Mouse (Mus musculus) liver, postnatal 0 days (tissue): ENCODE results near the gene Csad. TPM values are rescaled to one million over a fixed set of nuclear protein-coding genes. Genes with fewer than 3 reads are reported as not detected.

Experiments used
- ATAC-seq: fragments of 200-750 bp; cut with Nextera tagmentation; 2 replicates; pipeline ENCODE4 v1.8.0; 2017; ENCODE audit warnings: mild to moderate bottlenecking, moderate library complexity
- DNase-seq: peaks from one replicate; pipeline ENCODE4 v3.0.0-alpha.2; 2016
- H3K27ac ChIP-seq: fragments of 300-500 bp; sonication (generic); 2 replicates; pipeline ENCODE4 v1.5.1; 2014; ENCODE audit warnings: antibody characterized with exemption, moderate library complexity, mild to moderate bottlenecking, low read depth
- H3K27me3 ChIP-seq: fragments of 300-500 bp; sonication (generic); 2 replicates; pipeline ENCODE4 v1.6.1; 2014; ENCODE audit warnings: low read length, control low read depth, mixed read lengths; ENCODE audit not compliant: insufficient read depth
- H3K36me3 ChIP-seq: fragments of 300-500 bp; sonication (generic); replicated peaks from 2 replicates; pipeline ENCODE4 v1.6.1; 2014; ENCODE audit warnings: mild to moderate bottlenecking, control low read depth, low read length, moderate library complexity, mixed read lengths; ENCODE audit not compliant: insufficient read depth
- H3K4me1 ChIP-seq: fragments of 300-500 bp; sonication (generic); 2 replicates; pipeline ENCODE4 v1.6.1; 2014; ENCODE audit warnings: antibody characterized with exemption, mild to moderate bottlenecking, control low read depth; ENCODE audit not compliant: insufficient read depth
- H3K4me2 ChIP-seq: fragments of 300-500 bp; sonication (generic); 2 replicates; pipeline ENCODE4 v1.6.1; 2014; ENCODE audit warnings: low read depth, mild to moderate bottlenecking, low read length, moderate library complexity, mixed read lengths
- H3K4me3 ChIP-seq: fragments of 300-500 bp; sonication (generic); 2 replicates; pipeline ENCODE4 v1.5.1; 2014; ENCODE audit warnings: low read depth, low read length
- H3K9ac ChIP-seq: fragments of 300-500 bp; sonication (generic); replicated peaks from 2 replicates; pipeline ENCODE4 v1.6.1; 2014; ENCODE audit warnings: mild to moderate bottlenecking, moderate library complexity
- H3K9me3 ChIP-seq: fragments of 300-500 bp; sonication (generic); 2 replicates; pipeline ENCODE4 v1.6.1; 2016; ENCODE audit warnings: mild to moderate bottlenecking, control low read depth, low read length, mixed read lengths
- CTCF ChIP-seq: sonication (generic); IDR thresholded peaks from 2 replicates; pipeline ENCODE4 v1.5.1; 2016; ENCODE audit warnings: antibody characterized with exemption, low read depth
- EP300 ChIP-seq: IDR thresholded peaks from 2 replicates; pipeline ENCODE4 v1.6.1; 2016; ENCODE audit warnings: antibody characterized with exemption, low read depth, mild to moderate bottlenecking
- WGBS: fragments of 180-500 bp; shearing (Covaris S2); extraction: QIAGEN DNeasy Blood & Tissue Kit; methylation state at CpG from one replicate; pipeline ENCODE4 v1.1.7; 2014; ENCODE audit not compliant: insufficient replicate concordance; 5-methylcytosine and 5-hydroxymethylcytosine counted together
- polyA plus RNA-seq: library from polyadenylated mRNA; unstranded; fragments of >200 nt; fragmentation: Nextera tagmentation; extraction: Ambion mirVana; gene quantifications from 2 replicates; pipeline ENCODE4 v1.2.1, GENCODE M21; 2015

Csad gene
- polyA plus RNA-seq, 1 experiment from 2014 or later = 243 TPM

- peak within 1 kb of the TSS; percentile 92 for H3K4me3 ChIP-seq
- WGBS = 1% methylated on average over 48 of the region's 50 CpGs
- H3K27ac ChIP-seq = peak within 1 kb of the TSS; percentile 75
- H3K27me3 ChIP-seq = no peaks in the 10 kb centered on the region
- TF ChIP-seq EP300 (no peak), CTCF (no peak)
- H3K36me3 ChIP-seq = peaks cover 18% of the 10 kb centered on the region
- H3K9me3 ChIP-seq = no peaks in the 10 kb centered on the region
- peak within 1 kb of the TSS; percentile 87 for H3K9ac ChIP-seq
- peak within 1 kb of the TSS; percentile 98 for H3K4me2 ChIP-seq
- H3K4me1 ChIP-seq = peaks cover 14% of the 10 kb centered on the region
- peak; percentile 100 for ATAC-seq
- peak; percentile 98 for DNase-seq
Measured at GRCm38 (mm10) chr15:102136129-102136758, 68.3 kb downstream of the Csad start, which contains the start of gene Spryd3. Spryd3 (minus strand) TSS chr15:102136234.

DNA sequence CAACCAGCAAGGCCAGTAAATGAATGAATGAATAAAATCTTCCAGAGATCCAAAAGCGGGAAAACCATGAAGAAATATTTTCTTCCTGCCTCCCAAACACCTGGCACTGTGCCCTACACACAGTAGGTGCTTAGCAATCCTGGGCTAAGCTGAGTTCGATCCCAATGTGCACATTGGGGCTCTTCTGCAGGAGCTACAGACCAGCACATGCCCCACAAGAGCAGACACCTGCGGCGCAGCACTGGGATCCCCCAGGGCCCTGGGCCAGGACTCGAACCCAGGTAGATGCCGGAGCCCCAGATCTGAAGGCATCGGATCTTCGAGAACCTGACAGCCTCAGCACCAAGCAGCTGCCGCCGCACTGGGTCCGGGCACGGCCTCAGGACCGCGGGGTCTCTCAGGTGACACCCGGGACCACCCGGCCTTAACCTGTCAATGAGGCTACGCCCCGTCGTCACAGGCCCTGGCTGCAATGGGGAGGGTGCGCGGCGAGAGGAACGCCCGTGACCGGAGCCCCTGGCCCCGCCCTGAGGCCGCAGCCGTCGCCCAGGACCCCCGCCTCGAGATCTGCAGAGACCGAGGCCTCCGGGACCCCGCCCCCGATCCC lies 68.9 kb downstream of the Csad start:
- Histone ChIP-seq H3K4me1 (peaks cover 14% of the 10 kb centered on the region), H3K36me3 (peaks cover 18% of the 10 kb centered on the region), H3K27ac (peak overlapping the region; percentile 75), H3K9ac (peak overlapping the region; percentile 87), H3K9me3 (no peaks in the 10 kb centered on the region), H3K4me2 (peak overlapping the region; percentile 98), H3K4me3 (peak overlapping the region; percentile 92), H3K27me3 (no peaks in the 10 kb centered on the region)
- ATAC-seq (peak; percentile 53), DNase-seq (no peak)
- WGBS = 4% methylated on average over 34 of the region's 35 CpGs
- TF ChIP-seq EP300 = no peak
- TF ChIP-seq CTCF = no peak

DNA sequence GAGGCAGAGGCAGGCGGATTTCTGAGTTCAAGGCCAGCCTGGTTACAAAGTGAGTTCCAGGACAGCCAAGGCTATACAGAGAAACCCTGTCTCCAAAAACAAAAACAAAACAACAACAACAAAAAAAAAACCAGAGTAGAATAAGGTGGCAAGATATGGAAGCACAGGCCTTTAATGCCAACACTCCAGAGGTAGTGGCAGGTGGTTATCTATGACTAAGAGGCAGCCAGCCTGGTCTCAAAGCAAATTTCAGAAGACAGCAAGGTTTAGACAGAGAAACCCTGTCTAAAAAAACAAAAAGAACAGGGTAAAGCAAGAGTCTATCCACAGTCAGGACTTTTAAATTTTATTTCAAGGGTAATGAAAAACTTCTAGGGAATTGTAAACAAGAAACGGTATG lies 69.8 kb downstream of the Csad start:
- H3K9me3 ChIP-seq = no peaks in the 10 kb centered on the region
- H3K4me2 ChIP-seq = peak overlapping the region; percentile 98; the same call in 1 of the 2 replicates
- peak overlapping the region; percentile 92; the same call in 1 of the 2 replicates for H3K4me3 ChIP-seq
- WGBS = 83% methylated on average over 2 of the region's 2 CpGs
- H3K27ac ChIP-seq = peak overlapping the region; percentile 75; the same call in 1 of the 2 replicates
- TF ChIP-seq CTCF (no peak), EP300 (no peak)
- H3K9ac ChIP-seq = no peak overlapping the region
- peaks cover 14% of the 10 kb centered on the region for H3K4me1 ChIP-seq
- ATAC-seq (no peak), DNase-seq (no peak)
- H3K36me3 ChIP-seq = peaks cover 27% of the 10 kb centered on the region
- H3K27me3 ChIP-seq = no peaks in the 10 kb centered on the region

DNA sequence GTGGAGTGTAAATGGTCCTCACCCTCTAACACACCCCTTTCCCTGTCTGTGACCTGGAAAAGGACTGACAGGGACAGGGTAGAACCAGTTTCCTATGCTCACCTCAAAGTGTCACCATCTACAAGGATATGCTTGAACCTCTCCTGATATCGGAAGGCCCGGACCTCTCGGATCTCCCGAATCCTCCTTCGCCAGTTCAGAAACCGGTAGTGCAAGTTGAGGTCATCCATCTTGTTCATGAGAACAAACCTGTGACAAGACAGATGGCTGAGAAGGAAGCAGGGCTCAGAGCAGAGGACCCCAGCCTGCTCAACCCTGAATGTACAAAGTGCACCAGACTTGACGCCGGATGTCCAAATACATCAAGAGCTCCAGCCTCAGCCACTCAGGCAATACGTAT lies 71.2 kb downstream of the Csad start:
- no peak for TF ChIP-seq CTCF
- no peak for TF ChIP-seq EP300

More for the DNA sequence above, 71.2 kb downstream of the Csad start:
- no peak for ATAC-seq
- H3K4me1 ChIP-seq = peaks cover 14% of the 10 kb centered on the region
- no peak overlapping the region for H3K4me2 ChIP-seq
- WGBS = 89% methylated on average over 9 of the region's 9 CpGs
- no peak for DNase-seq
- H3K4me3 ChIP-seq = no peak overlapping the region
- no peak overlapping the region for H3K9ac ChIP-seq
- no peaks in the 10 kb centered on the region for H3K9me3 ChIP-seq
- no peak overlapping the region for H3K27ac ChIP-seq
- no peaks in the 10 kb centered on the region for H3K27me3 ChIP-seq
- H3K36me3 ChIP-seq = peaks cover 36% of the 10 kb centered on the region

Other genes with a start within 250 kb of the Csad start
- gene Krt8, start 200.2 kb downstream of the Csad start, polyA plus RNA-seq = 125 and 129 TPM in 2 replicates
- 234 and 261 TPM in 2 replicates for gene Krt18, start 176.5 kb downstream of the Csad start, polyA plus RNA-seq
- 30.9 and 32.2 TPM in 2 replicates for gene Eif4b, start 131.0 kb downstream of the Csad start, polyA plus RNA-seq
- gene Tns2, start 104.3 kb downstream of the Csad start, polyA plus RNA-seq = 9.2 TPM in 2 replicates
- 9.2 and 10.0 TPM in 2 replicates for gene Spryd3, start 68.5 kb downstream of the Csad start, polyA plus RNA-seq
- gene Igfbp6, start 60.4 kb downstream of the Csad start, polyA plus RNA-seq = 4.8 and 5.9 TPM in 2 replicates
- 10.9 and 13.6 TPM in 2 replicates for gene Soat2, start 54.2 kb downstream of the Csad start, polyA plus RNA-seq
- 10.7 and 11.6 TPM in 2 replicates for gene Zfp740, start 1.5 kb downstream of the Csad start, polyA plus RNA-seq
- gene Itgb7, start 27.2 kb upstream of the Csad start, polyA plus RNA-seq = 5.8 and 8.6 TPM in 2 replicates
- gene Rarg, start 52.8 kb upstream of the Csad start, polyA plus RNA-seq = 2.4 and 2.6 TPM in 2 replicates
- gene Gm9918, start 65.8 kb upstream of the Csad start, polyA plus RNA-seq = not detected in 2 replicates
- 25.4 and 27.4 TPM in 2 replicates for gene Mfsd5, start 74.7 kb upstream of the Csad start, polyA plus RNA-seq
- 7.3 and 7.8 TPM in 2 replicates for gene Espl1, start 91.5 kb upstream of the Csad start, polyA plus RNA-seq
- 172 and 179 TPM in 2 replicates for gene Pfdn5, start 121.4 kb upstream of the Csad start, polyA plus RNA-seq
- gene Myg1, start 127.0 kb upstream of the Csad start, polyA plus RNA-seq = 28.1 and 30.8 TPM in 2 replicates
- 15.6 and 18.8 TPM in 2 replicates for gene Aaas, start 146.0 kb upstream of the Csad start, polyA plus RNA-seq
- gene Sp7, start 162.5 kb upstream of the Csad start, polyA plus RNA-seq = not detected in 2 replicates
- 2.8 and 2.9 TPM in 2 replicates for gene Sp1, start 201.4 kb upstream of the Csad start, polyA plus RNA-seq
- gene Amhr2, start 240.6 kb upstream of the Csad start, polyA plus RNA-seq = 0.36 and 0.60 TPM in 2 replicates